Mouse (Mus musculus) kidney, adult 2 months (tissue): ENCODE measurements around the gene Gm6793. TPM values are rescaled to one million over a fixed set of nuclear protein-coding genes. Genes with fewer than 3 reads are reported as not detected.

Experiments used
- DNase-seq: peaks from one replicate; pipeline ENCODE4 v3.0.0; 2021
- H3K27ac ChIP-seq: fragments of 200-500 bp; 2 replicates; pipeline ENCODE4 v1.5.1; 2012; ENCODE audit warnings: low read depth, low read length, control low read depth, inconsistent platforms; ENCODE audit not compliant: insufficient read depth
- H3K27me3 ChIP-seq: fragments of 200-500 bp; replicated peaks from 2 replicates; pipeline ENCODE4 v1.6.1; 2012; ENCODE audit warnings: mild to moderate bottlenecking, moderate library complexity, low read length, inconsistent platforms; ENCODE audit not compliant: control insufficient read depth, insufficient read depth
- H3K36me3 ChIP-seq: fragments of 200-500 bp; 2 replicates; pipeline ENCODE4 v1.6.1; 2012; ENCODE audit warnings: mild to moderate bottlenecking, moderate library complexity, low read length, inconsistent platforms; ENCODE audit not compliant: control insufficient read depth, insufficient read depth
- H3K4me1 ChIP-seq: fragments of 200-500 bp; 2 replicates; pipeline ENCODE4 v1.6.1; 2011; ENCODE audit warnings: low read length; ENCODE audit not compliant: control insufficient read depth, insufficient read depth
- H3K4me3 ChIP-seq: fragments of 200-500 bp; 2 replicates; pipeline ENCODE4 v1.5.1; 2011; ENCODE audit warnings: mild to moderate bottlenecking, low read depth, low read length, control low read depth; ENCODE audit not compliant: insufficient read depth
- CTCF ChIP-seq: fragments of 200-500 bp; conservative IDR thresholded peaks from 2 replicates; pipeline ENCODE4 v1.5.1; 2011; ENCODE audit warnings: low read depth, mild to moderate bottlenecking, control low read depth, low read length, moderate library complexity, mixed read lengths; ENCODE audit not compliant: insufficient read depth, insufficient read length
- POLR2A ChIP-seq: fragments of 200-500 bp; IDR thresholded peaks from one replicate; pipeline ENCODE4 v1.6.1; 2011; ENCODE audit warnings: low read depth, low read length, control low read depth
- WGBS: fragments of 180-500 bp; shearing (Covaris S2); methylation state at CpG from one replicate; pipeline ENCODE4 v1.1.7; 2018; 5-methylcytosine and 5-hydroxymethylcytosine counted together
- polyA plus RNA-seq: library from polyadenylated mRNA; depleted of rRNA; stranded (reverse); fragments of >200 nt; gene quantifications from 2 replicates; pipeline ENCODE4 v1.2.3, GENCODE M21; 2012

Gene Gm6793
- polyA plus RNA-seq, 1 experiment: 0.11 TPM

GRCm38 (mm10) chr8:112009558-112009957, 5.3 kb downstream of the Gm6793 start:
- H3K36me3 ChIP-seq: no peaks in the 10 kb centered on the region
- H3K27ac ChIP-seq: no peak overlapping the region
- H3K4me3 ChIP-seq: no peak overlapping the region

GRCm38 (mm10) chr8:112007669-112008068, 7.2 kb downstream of the Gm6793 start:
- WGBS: 96% methylated on average over 2 of the region's 2 CpGs
- H3K27me3 ChIP-seq: no peaks in the 10 kb centered on the region
- no peak overlapping the region for H3K27ac ChIP-seq
- H3K4me1 ChIP-seq: peaks cover 2% of the 10 kb centered on the region; the same call in 1 of the 2 replicates
- TF ChIP-seq CTCF (no peak), POLR2A (no peak)
- no peaks in the 10 kb centered on the region; the same call in 1 of the 2 replicates for H3K36me3 ChIP-seq
- H3K4me3 ChIP-seq: no peak overlapping the region
- no peak for DNase-seq

More at GRCm38 (mm10) chr8:112009558-112009957, 5.3 kb downstream of the Gm6793 start:
- no peaks in the 10 kb centered on the region for H3K27me3 ChIP-seq
- 89% methylated on average over 7 of the region's 7 CpGs for WGBS
- TF ChIP-seq CTCF (no peak), POLR2A (no peak)
- peaks cover 7% of the 10 kb centered on the region; the same call in 1 of the 2 replicates for H3K4me1 ChIP-seq
- no peak for DNase-seq

- H3K4me3 ChIP-seq: no peak overlapping the region
- WGBS: 90% methylated on average over 6 of the region's 6 CpGs
- no peak overlapping the region for H3K27ac ChIP-seq
- TF ChIP-seq POLR2A (no peak), CTCF (no peak)
- H3K27me3 ChIP-seq: no peaks in the 10 kb centered on the region
- DNase-seq: no peak
- H3K36me3 ChIP-seq: peaks cover 5% of the 10 kb centered on the region
- H3K4me1 ChIP-seq: peaks cover 2% of the 10 kb centered on the region; the same call in 1 of the 2 replicates
These were observed 9.2 kb downstream of the Gm6793 start for GRCm38 (mm10) chr8:112005601-112006000.

GRCm38 (mm10) chr8:112004754-112005153, 10.1 kb downstream of the Gm6793 start:
- TF ChIP-seq POLR2A (no peak), CTCF (no peak)
- no peak for DNase-seq
- Histone ChIP-seq H3K27me3 (no peaks in the 10 kb centered on the region), H3K4me1 (no peaks in the 10 kb centered on the region), H3K4me3 (no peak overlapping the region), H3K36me3 (peaks cover 6% of the 10 kb centered on the region), H3K27ac (no peak overlapping the region)

GRCm38 (mm10) chr8:111992703-111993039, 22.2 kb downstream of the Gm6793 start:
- TF ChIP-seq CTCF (no peak), POLR2A (no peak)
- WGBS: 68% methylated on average over 3 of the region's 3 CpGs
- no peaks in the 10 kb centered on the region; the same call in 1 of the 2 replicates for H3K4me1 ChIP-seq
- H3K27ac ChIP-seq: no peak overlapping the region
- H3K4me3 ChIP-seq: no peak overlapping the region
- H3K36me3 ChIP-seq: no peaks in the 10 kb centered on the region; the same call in none of the 2 replicates
- H3K27me3 ChIP-seq: no peaks in the 10 kb centered on the region
- no peak for DNase-seq

- WGBS: 3% methylated on average over 33 of the region's 33 CpGs
- Histone ChIP-seq H3K27me3 (no peaks in the 10 kb centered on the region), H3K4me3 (peak within 1 kb of the TSS; percentile 96), H3K27ac (no peak within 1 kb of the TSS; the same call in 1 of the 2 replicates), H3K4me1 (no peaks in the 10 kb centered on the region; the same call in 1 of the 2 replicates), H3K36me3 (no peaks in the 10 kb centered on the region; the same call in none of the 2 replicates)
- no peak for TF ChIP-seq CTCF
- TF ChIP-seq POLR2A: peak; percentile 23
- peak; percentile 90 for DNase-seq
These were observed 22.7 kb downstream of the Gm6793 start, which contains the start of gene Adat1 for GRCm38 (mm10) chr8:111992013-111992702. Adat1 (minus strand) TSS chr8:111992302.

- TF ChIP-seq CTCF (no peak), POLR2A (no peak)
- H3K27ac ChIP-seq: no peak overlapping the region
- H3K4me3 ChIP-seq: no peak overlapping the region
- H3K36me3 ChIP-seq: no peaks in the 10 kb centered on the region; the same call in none of the 2 replicates
- WGBS: 54% methylated on average over 8 of the region's 8 CpGs
- H3K4me1 ChIP-seq: no peaks in the 10 kb centered on the region; the same call in 1 of the 2 replicates
- no peaks in the 10 kb centered on the region for H3K27me3 ChIP-seq
- DNase-seq: no peak
These were observed 23.6 kb downstream of the Gm6793 start for GRCm38 (mm10) chr8:111991278-111991677.
